Mouse (Mus musculus) CH12.LX (cell line): Measurements from ENCODE around the gene Fam57a. TPM values are rescaled to one million over a fixed set of nuclear protein-coding genes. Genes with fewer than 3 reads are reported as not detected.

Experiments used
- DNase-seq: peaks from one replicate; pipeline ENCODE4 v3.0.0-alpha.2; 2013; ENCODE audit errors: extremely low read depth
- H3K27ac ChIP-seq: 2 replicates; pipeline ENCODE4 v1.5.1; 2012; ENCODE audit warnings: low read depth, mild to moderate bottlenecking, control low read depth, moderate library complexity; ENCODE audit not compliant: insufficient read depth
- H3K27me3 ChIP-seq: replicated peaks from 2 replicates; pipeline ENCODE3; 2012; ENCODE audit warnings: inconsistent platforms
- H3K36me3 ChIP-seq, 2 experiments: replicated peaks in 1 of 2; 2 replicates each; pipeline versions ENCODE3 to v1.6.1; 2012; ENCODE audit warnings: inconsistent platforms in 1 of 2, low read length in 1 of 2, mild to moderate bottlenecking in 1 of 2, mixed read lengths in 1 of 2, moderate library complexity in 1 of 2; ENCODE audit not compliant: control insufficient read depth in 1 of 2, insufficient read depth in 1 of 2
- H3K4me1 ChIP-seq, 2 experiments: 2 replicates each; pipeline ENCODE4 v1.6.1; 2012; ENCODE audit warnings: inconsistent platforms in 1 of 2, moderate library complexity in 1 of 2; ENCODE audit not compliant: insufficient read depth in 2 of 2, control insufficient read depth in 1 of 2
- H3K4me2 ChIP-seq: 2 replicates; pipeline ENCODE4 v1.6.1; 2012; ENCODE audit warnings: low read depth, mild to moderate bottlenecking, control low read depth; ENCODE audit not compliant: poor library complexity, insufficient read depth, severe bottlenecking
- H3K4me3 ChIP-seq, 3 experiments: fragments of 150-350 bp in 1 of 3; sonication (generic) in 1 of 3; replicated peaks in 1 of 3; 2 replicates each; pipeline versions ENCODE3 to v1.5.1; 2011 to 2012; ENCODE audit warnings: low read depth in 2 of 3, low read length in 2 of 3, mild to moderate bottlenecking in 2 of 3, moderate library complexity in 2 of 3, control low read depth in 1 of 3, improper control_type of control experiment in 1 of 3, inconsistent platforms in 1 of 3, mixed read lengths in 1 of 3; ENCODE audit not compliant: poor library complexity in 1 of 3
- H3K79me2 ChIP-seq: replicated peaks from 2 replicates; pipeline ENCODE4 v1.6.1; 2012; ENCODE audit warnings: mild to moderate bottlenecking, moderate library complexity; ENCODE audit not compliant: control insufficient read depth, poor library complexity, insufficient read depth, severe bottlenecking; ENCODE audit errors: extremely low read depth
- H3K9ac ChIP-seq: 2 replicates; pipeline ENCODE4 v1.6.1; 2012; ENCODE audit warnings: low read depth, mild to moderate bottlenecking, control low read depth, moderate library complexity; ENCODE audit not compliant: insufficient read depth
- H3K9me3 ChIP-seq: replicated peaks from 2 replicates; pipeline ENCODE3; 2012; ENCODE audit warnings: low read length, inconsistent platforms, mixed read lengths
- BHLHE40 ChIP-seq: IDR thresholded peaks from 2 replicates; pipeline ENCODE4 v1.6.1; 2011; ENCODE audit warnings: mild to moderate bottlenecking, low read depth, low read length, improper control_type of control experiment
- CHD1 ChIP-seq: IDR thresholded peaks from 2 replicates; pipeline ENCODE4 v1.6.1; 2012; ENCODE audit warnings: low read depth, low read length, improper control_type of control experiment, inconsistent platforms
- CHD2 ChIP-seq: IDR thresholded peaks from 2 replicates; pipeline ENCODE4 v1.6.1; 2011; ENCODE audit warnings: low read length, improper control_type of control experiment
- CTCF ChIP-seq, 2 experiments: IDR thresholded peaks in 1 of 2; conservative IDR thresholded peaks in 1 of 2; 2 replicates each; pipeline ENCODE4 v1.5.1; 2011 to 2012; ENCODE audit warnings: low read depth in 2 of 2, low read length in 2 of 2, improper control_type of control experiment in 1 of 2, inconsistent platforms in 1 of 2, mild to moderate bottlenecking in 1 of 2, moderate library complexity in 1 of 2
- E2F4 ChIP-seq: IDR thresholded peaks from 2 replicates; pipeline ENCODE4 v1.6.1; 2011; ENCODE audit warnings: low read depth, low read length, improper control_type of control experiment; ENCODE audit not compliant: insufficient replicate concordance
- HCFC1 ChIP-seq: IDR thresholded peaks from 2 replicates; pipeline ENCODE4 v1.6.1; 2012; ENCODE audit warnings: low read depth, mild to moderate bottlenecking, inconsistent platforms, low read length, improper control_type of control experiment
- IRF4 ChIP-seq: IDR thresholded peaks from 2 replicates; pipeline ENCODE4 v1.6.1; 2014; ENCODE audit warnings: low read depth, mild to moderate bottlenecking, inconsistent platforms, low read length, improper control_type of control experiment
- JUN ChIP-seq: IDR thresholded peaks from 2 replicates; pipeline ENCODE4 v1.6.1; 2011; ENCODE audit warnings: low read depth, mild to moderate bottlenecking, low read length, improper control_type of control experiment, moderate library complexity; ENCODE audit not compliant: insufficient read depth
- KAT2A ChIP-seq: IDR thresholded peaks from 2 replicates; pipeline ENCODE4 v1.6.1; 2012; ENCODE audit warnings: low read length, improper control_type of control experiment, inconsistent platforms; ENCODE audit not compliant: insufficient replicate concordance
- MAFK ChIP-seq: IDR thresholded peaks from 2 replicates; pipeline ENCODE4 v1.6.1; 2011; ENCODE audit warnings: low read length, improper control_type of control experiment; ENCODE audit not compliant: insufficient replicate concordance
- MXI1 ChIP-seq: IDR thresholded peaks from 2 replicates; pipeline ENCODE4 v1.6.1; 2011; ENCODE audit warnings: mild to moderate bottlenecking, low read depth, low read length, improper control_type of control experiment
- NELFE ChIP-seq: IDR thresholded peaks from 2 replicates; pipeline ENCODE4 v1.6.1; 2011; ENCODE audit warnings: low read depth, low read length, improper control_type of control experiment
- NRF1 ChIP-seq: IDR thresholded peaks from 2 replicates; pipeline ENCODE4 v1.6.1; 2014; ENCODE audit warnings: low read depth, mild to moderate bottlenecking, inconsistent platforms, low read length, improper control_type of control experiment, moderate library complexity
- POLR2A ChIP-seq: IDR thresholded peaks from 2 replicates; pipeline ENCODE4 v1.6.1; 2011; ENCODE audit warnings: low read depth, mild to moderate bottlenecking, improper control_type of control experiment, low read length
- POLR2AphosphoS2 ChIP-seq: IDR thresholded peaks from 2 replicates; pipeline ENCODE4 v1.6.1; 2011; ENCODE audit warnings: low read depth, low read length, improper control_type of control experiment
- RCOR1 ChIP-seq: conservative IDR thresholded peaks from 2 replicates; pipeline ENCODE4 v1.6.1; 2012; ENCODE audit warnings: low read depth, mild to moderate bottlenecking, inconsistent platforms, low read length, improper control_type of control experiment
- SIN3A ChIP-seq: IDR thresholded peaks from 2 replicates; pipeline ENCODE4 v1.6.1; 2012; ENCODE audit warnings: low read length, improper control_type of control experiment, inconsistent platforms
- USF2 ChIP-seq: conservative IDR thresholded peaks from 2 replicates; pipeline ENCODE4 v1.6.1; 2011; ENCODE audit warnings: low read depth, low read length, improper control_type of control experiment
- ZC3H11A ChIP-seq: IDR thresholded peaks from 2 replicates; pipeline ENCODE4 v1.6.1; 2012; ENCODE audit warnings: low read depth, mild to moderate bottlenecking, inconsistent platforms, low read length, improper control_type of control experiment
- ZNF384 ChIP-seq: IDR thresholded peaks from 2 replicates; pipeline ENCODE4 v1.6.1; 2012; ENCODE audit warnings: low read depth, low read length, improper control_type of control experiment, inconsistent platforms
- dilution Hi-C: fragments of 300-500 bp; cut with MboI; formaldehyde crosslinking; loops from 2 replicates; pipeline ENCODE4 v1.14.3; 2020; ENCODE audit warnings: low sequenced_read_pairs; ENCODE audit not compliant: extremely low pct_unique_long_range_greater_than_20kb, extremely low pct_ligation_motif_present
- in situ Hi-C: fragments of 300-500 bp; cut with MboI; formaldehyde crosslinking; loops from 3 replicates; pipeline ENCODE4 v1.14.3; 2019; ENCODE audit warnings: low sequenced_read_pairs, low pct_ligation_motif_present, low pct_unique_long_range_greater_than_20kb, mixed read lengths
- polyA plus RNA-seq: library from polyadenylated mRNA; unstranded; fragments of >175 nt; gene quantifications from 2 replicates; pipeline ENCODE4 v1.2.1, GENCODE M21; 2012; ENCODE audit warnings: low read depth; ENCODE audit not compliant: insufficient read length
- total RNA-seq, 2 experiments: library from RNA; depleted of rRNA; stranded (reverse); fragments of 300-350 nt in 1 of 2; fragments of >200 nt in 1 of 2; gene quantifications; 2 replicates each; pipeline ENCODE4 v1.2.3; 2012 to 2014

Fam57a gene
- total and polyA plus RNA-seq, 3 experiments = 3.9 to 10.2 (median 7.0) TPM

DNA sequence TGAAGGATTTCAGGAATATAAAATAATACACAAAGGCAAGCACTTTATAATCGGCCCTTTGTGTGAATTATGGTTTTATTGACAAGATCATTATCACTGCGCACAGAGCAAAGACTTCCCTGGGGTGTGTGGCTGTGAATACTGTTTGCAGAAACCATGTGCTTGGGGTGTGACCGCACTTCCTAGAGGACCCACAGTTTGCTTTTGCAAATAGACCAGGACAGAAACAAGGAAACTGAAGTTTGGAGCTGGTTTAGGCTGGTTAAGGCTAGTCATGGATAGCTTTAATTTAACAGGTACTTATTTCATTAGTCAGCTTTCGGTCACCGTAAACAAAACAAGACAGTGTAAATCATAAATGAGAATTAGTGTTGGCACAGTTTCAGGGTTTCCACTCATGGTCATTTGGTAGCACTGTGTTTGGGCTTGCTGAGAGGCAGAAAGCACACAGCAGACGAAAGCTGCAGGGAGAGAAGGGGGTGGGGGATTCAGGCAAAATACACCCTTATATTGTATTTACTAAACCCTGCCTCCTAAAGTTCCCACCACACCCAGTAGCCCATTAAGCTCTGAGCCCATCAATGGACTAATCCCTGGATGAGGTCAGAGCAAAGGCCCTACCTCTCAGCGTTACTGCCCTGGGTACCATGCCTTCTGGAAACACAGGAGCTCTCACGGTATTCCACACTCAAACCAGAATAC is 17.0 kb downstream of the Fam57a start:
- no peak for TF ChIP-seq CHD1
- no peak for TF ChIP-seq SIN3A
- Histone ChIP-seq H3K27me3 (peaks cover 12% of the 10 kb centered on the region), H3K27ac (no peak overlapping the region), H3K36me3 (no peaks in the 10 kb centered on the region), H3K4me2 (no peak overlapping the region), H3K9me3 (no peaks in the 10 kb centered on the region), H3K9ac (no peak overlapping the region), H3K79me2 (no peaks in the 10 kb centered on the region), H3K4me3 (no peak overlapping the region), H3K4me1 (peaks cover 2 to 4% of the 10 kb centered on the region in 2 experiments; a peak in 3 of 4 replicates)
- in situ Hi-C loops (no loop called here), dilution Hi-C loops (no loop called here)
- DNase-seq = no peak

DNA sequence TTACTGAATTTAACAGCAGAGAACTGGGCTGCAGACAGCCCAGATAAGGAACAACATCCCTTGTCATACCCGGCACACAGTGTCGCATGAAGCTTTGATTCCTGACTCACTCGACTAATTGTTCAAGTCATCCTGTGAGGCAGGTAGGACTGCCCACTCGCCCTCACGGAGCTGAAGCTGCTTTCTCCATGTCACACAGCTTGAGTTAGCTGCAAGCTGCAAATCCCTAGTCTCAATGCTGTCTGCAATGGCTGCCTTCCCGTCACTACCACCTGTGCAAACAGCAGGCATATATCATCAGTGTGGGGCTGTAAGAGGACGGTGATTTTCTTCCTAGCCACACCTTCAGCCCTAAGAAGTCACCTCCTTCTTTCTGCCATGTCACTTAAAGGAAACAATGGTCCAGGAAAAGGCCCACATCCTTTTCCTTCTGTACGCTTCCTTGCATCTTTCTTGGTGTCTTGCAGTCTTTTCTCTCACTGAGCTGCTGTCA is 17.6 kb downstream of the Fam57a start:
- no peak for TF ChIP-seq NELFE
- TF ChIP-seq ZNF384 = no peak
- TF ChIP-seq CTCF (conservative IDR thresholded peaks at IDR 0.05 in 1 of 2, IDR thresholded peaks at IDR 0.05 in 1 of 2; ENCODE audit: low read depth in 2 of 2, low read length in 2 of 2) = no peak
- no peak for TF ChIP-seq POLR2A
- no peak for TF ChIP-seq POLR2AphosphoS2
- no peak for TF ChIP-seq RCOR1
- no peak for TF ChIP-seq ZC3H11A
- no peak for TF ChIP-seq SIN3A
- no peak for TF ChIP-seq JUN
- no peak for TF ChIP-seq NRF1
- TF ChIP-seq KAT2A = no peak
- TF ChIP-seq BHLHE40 = no peak
- TF ChIP-seq IRF4 = no peak
- TF ChIP-seq E2F4 = no peak
- no peak for TF ChIP-seq CHD2
- no peak for TF ChIP-seq MAFK
- no peak for TF ChIP-seq HCFC1
- no peak for TF ChIP-seq MXI1
- TF ChIP-seq USF2 = no peak
- H3K4me2 ChIP-seq = no peak overlapping the region
- no peaks in the 10 kb centered on the region for H3K9me3 ChIP-seq
- H3K4me3 ChIP-seq = no peak overlapping the region
- in situ Hi-C loops = no loop called here
- no peak overlapping the region for H3K9ac ChIP-seq
- H3K36me3 ChIP-seq = no peaks in the 10 kb centered on the region
- no peak overlapping the region for H3K27ac ChIP-seq
- dilution Hi-C loops = no loop called here
- no peak for DNase-seq
- H3K4me1 ChIP-seq = peaks cover 4 to 6% of the 10 kb centered on the region in 2 experiments; a peak in 3 of 4 replicates
- peaks cover 17% of the 10 kb centered on the region for H3K27me3 ChIP-seq
- no peaks in the 10 kb centered on the region for H3K79me2 ChIP-seq
